Mouse (Mus musculus) MEL (cell line): ENCODE results near the gene 2410004B18Rik. TPM values are rescaled to one million over a fixed set of nuclear protein-coding genes. Genes with fewer than 3 reads are reported as not detected.
A peak's percentile ranks its signal among the peaks of the same experiment; 100 is the strongest.

Experiments used
- DNase-seq: peaks from one replicate; pipeline ENCODE4 v3.0.0; 2011; ENCODE audit warnings: low read depth, low spot score
- H3K27ac ChIP-seq: 2 replicates; pipeline ENCODE4 v1.5.1; 2012; ENCODE audit warnings: low read depth, mild to moderate bottlenecking, control low read depth, low read length, moderate library complexity; ENCODE audit not compliant: control insufficient read depth
- H3K27me3 ChIP-seq, 2 experiments: fragments of 150-350 bp in 1 of 2; sonication (generic) in 1 of 2; 2 replicates each; pipeline ENCODE4 v1.6.1; 2012; ENCODE audit warnings: low read length in 2 of 2, mild to moderate bottlenecking in 2 of 2, improper control_type of control experiment in 1 of 2, moderate library complexity in 1 of 2; ENCODE audit not compliant: insufficient read depth in 2 of 2, control insufficient read depth in 1 of 2
- H3K36me3 ChIP-seq, 2 experiments: 2 replicates each; pipeline ENCODE4 v1.6.1; 2012 to 2014; ENCODE audit warnings: low read length in 2 of 2, improper control_type of control experiment in 1 of 2, inconsistent platforms in 1 of 2, mild to moderate bottlenecking in 1 of 2; ENCODE audit not compliant: insufficient read depth in 2 of 2, control insufficient read depth in 1 of 2
- H3K4me1 ChIP-seq, 2 experiments: fragments of 150-350 bp in 1 of 2; sonication (generic) in 1 of 2; 2 replicates each; pipeline ENCODE4 v1.6.1; 2012; ENCODE audit warnings: low read length in 2 of 2, improper control_type of control experiment in 1 of 2, mild to moderate bottlenecking in 1 of 2; ENCODE audit not compliant: insufficient read depth in 2 of 2, control insufficient read depth in 1 of 2
- H3K4me3 ChIP-seq, 2 experiments: fragments of 150-350 bp in 1 of 2; sonication (generic) in 1 of 2; 2 replicates each; pipeline ENCODE4 v1.5.1; 2012; ENCODE audit warnings: low read depth in 2 of 2, low read length in 2 of 2, mild to moderate bottlenecking in 2 of 2, moderate library complexity in 2 of 2, control low read depth in 1 of 2, improper control_type of control experiment in 1 of 2; ENCODE audit not compliant: control insufficient read depth in 1 of 2, insufficient read depth in 1 of 2
- H3K79me2 ChIP-seq: 2 replicates; pipeline ENCODE4 v1.6.1; 2012; ENCODE audit warnings: mild to moderate bottlenecking, low read length, moderate library complexity; ENCODE audit not compliant: control insufficient read depth, poor library complexity, insufficient read depth
- H3K9ac ChIP-seq: 2 replicates; pipeline ENCODE4 v1.6.1; 2012; ENCODE audit warnings: low read depth, mild to moderate bottlenecking, control low read depth, low read length, moderate library complexity; ENCODE audit not compliant: control insufficient read depth, poor library complexity, severe bottlenecking
- H3K9me3 ChIP-seq: fragments of 150-350 bp; sonication (generic); replicated peaks from 2 replicates; pipeline ENCODE4 v1.6.1; 2012; ENCODE audit warnings: mild to moderate bottlenecking, low read length, improper control_type of control experiment, moderate library complexity; ENCODE audit not compliant: insufficient read depth
- BHLHE40 ChIP-seq: IDR thresholded peaks from 2 replicates; pipeline ENCODE4 v1.6.1; 2012; ENCODE audit warnings: low read depth, mild to moderate bottlenecking, inconsistent platforms, low read length, improper control_type of control experiment, borderline replicate concordance
- CHD1 ChIP-seq: IDR thresholded peaks from 2 replicates; pipeline ENCODE4 v1.6.1; 2012; ENCODE audit warnings: low read depth, mild to moderate bottlenecking, inconsistent platforms, low read length, improper control_type of control experiment
- CHD2 ChIP-seq: IDR thresholded peaks from 2 replicates; pipeline ENCODE4 v1.6.1; 2011; ENCODE audit warnings: low read length, improper control_type of control experiment
- CTCF ChIP-seq, 3 experiments: IDR thresholded peaks in 2 of 3; conservative IDR thresholded peaks in 1 of 3; 2 replicates each; pipeline ENCODE4 v1.5.1; 2011 to 2012; ENCODE audit warnings: low read length in 3 of 3, low read depth in 2 of 3, mild to moderate bottlenecking in 2 of 3, improper control_type of control experiment in 1 of 3, inconsistent platforms in 1 of 3, mixed read lengths in 1 of 3, moderate library complexity in 1 of 3; ENCODE audit not compliant: control insufficient read depth in 1 of 3, insufficient read depth in 1 of 3, poor library complexity in 1 of 3, severe bottlenecking in 1 of 3
- E2F4 ChIP-seq: IDR thresholded peaks from 2 replicates; pipeline ENCODE4 v1.6.1; 2011; ENCODE audit warnings: low read depth, low read length, improper control_type of control experiment, borderline replicate concordance
- ELF1 ChIP-seq: IDR thresholded peaks from 2 replicates; pipeline ENCODE4 v1.6.1; 2014; ENCODE audit warnings: low read depth, mild to moderate bottlenecking, inconsistent platforms, low read length, improper control_type of control experiment, moderate library complexity
- EP300 ChIP-seq, 2 experiments: IDR thresholded peaks; 2 replicates each; pipeline ENCODE4 v1.6.1; 2011; ENCODE audit warnings: improper control_type of control experiment in 2 of 2, low read length in 2 of 2, low read depth in 1 of 2, mild to moderate bottlenecking in 1 of 2
- ETS1 ChIP-seq: IDR thresholded peaks from 2 replicates; pipeline ENCODE4 v1.6.1; 2012; ENCODE audit warnings: low read depth, mild to moderate bottlenecking, inconsistent platforms, low read length, improper control_type of control experiment, moderate library complexity
- GABPA ChIP-seq: IDR thresholded peaks from 2 replicates; pipeline ENCODE4 v1.6.1; 2012; ENCODE audit warnings: low read depth, mild to moderate bottlenecking, inconsistent platforms, low read length, improper control_type of control experiment, moderate library complexity
- GATA1 ChIP-seq: IDR thresholded peaks from 2 replicates; pipeline ENCODE4 v1.6.1; 2011; ENCODE audit warnings: low read depth, low read length, improper control_type of control experiment
- JUND ChIP-seq: IDR thresholded peaks from 2 replicates; pipeline ENCODE4 v1.6.1; 2011; ENCODE audit warnings: low read depth, mild to moderate bottlenecking, improper control_type of control experiment, low read length
- KAT2A ChIP-seq: conservative IDR thresholded peaks from 2 replicates; pipeline ENCODE4 v1.6.1; 2012; ENCODE audit warnings: low read depth, low read length, improper control_type of control experiment, inconsistent platforms
- MAFK ChIP-seq: IDR thresholded peaks from 2 replicates; pipeline ENCODE4 v1.6.1; 2011; ENCODE audit warnings: low read depth, mild to moderate bottlenecking, low read length, improper control_type of control experiment, borderline replicate concordance
- MAX ChIP-seq: IDR thresholded peaks from 2 replicates; pipeline ENCODE4 v1.6.1; 2011; ENCODE audit warnings: low read length, improper control_type of control experiment
- MAZ ChIP-seq: IDR thresholded peaks from 2 replicates; pipeline ENCODE4 v1.6.1; 2012; ENCODE audit warnings: low read depth, mild to moderate bottlenecking, inconsistent platforms, low read length, improper control_type of control experiment
- MEF2A ChIP-seq: IDR thresholded peaks from 2 replicates; pipeline ENCODE4 v1.6.1; 2014; ENCODE audit warnings: low read depth, mild to moderate bottlenecking, inconsistent platforms, low read length, improper control_type of control experiment; ENCODE audit not compliant: poor library complexity, insufficient replicate concordance, severe bottlenecking; ENCODE audit errors: extremely low read depth
- MXI1 ChIP-seq: IDR thresholded peaks from 2 replicates; pipeline ENCODE4 v1.6.1; 2011; ENCODE audit warnings: mild to moderate bottlenecking, low read depth, low read length, improper control_type of control experiment
- MYB ChIP-seq: IDR thresholded peaks from 2 replicates; pipeline ENCODE4 v1.6.1; 2011; ENCODE audit warnings: mild to moderate bottlenecking, low read depth, low read length, improper control_type of control experiment
- MYC ChIP-seq: IDR thresholded peaks from 2 replicates; pipeline ENCODE4 v1.6.1; 2011; ENCODE audit warnings: low read depth, mild to moderate bottlenecking, low read length, improper control_type of control experiment, moderate library complexity
- NRF1 ChIP-seq: IDR thresholded peaks from 2 replicates; pipeline ENCODE4 v1.6.1; 2014; ENCODE audit warnings: low read depth, mild to moderate bottlenecking, inconsistent platforms, low read length, improper control_type of control experiment, moderate library complexity; ENCODE audit not compliant: poor library complexity, insufficient read depth, severe bottlenecking
- POLR2A ChIP-seq, 2 experiments: IDR thresholded peaks; 2 replicates each; pipeline ENCODE4 v1.6.1; 2011 to 2012; ENCODE audit warnings: low read length in 2 of 2, mild to moderate bottlenecking in 2 of 2, control low read depth in 1 of 2, improper control_type of control experiment in 1 of 2, low read depth in 1 of 2, moderate library complexity in 1 of 2; ENCODE audit not compliant: control insufficient read depth in 1 of 2, insufficient read depth in 1 of 2, poor library complexity in 1 of 2
- POLR2AphosphoS2 ChIP-seq: IDR thresholded peaks from 2 replicates; pipeline ENCODE4 v1.6.1; 2011; ENCODE audit warnings: low read length, improper control_type of control experiment
- POLR2AphosphoS5 ChIP-seq: IDR thresholded peaks from 2 replicates; pipeline ENCODE4 v1.6.1; 2012; ENCODE audit warnings: low read depth, borderline replicate concordance, mild to moderate bottlenecking, inconsistent platforms, low read length, moderate library complexity, mixed read lengths
- RAD21 ChIP-seq: IDR thresholded peaks from 2 replicates; pipeline ENCODE4 v1.6.1; 2011; ENCODE audit warnings: mild to moderate bottlenecking, low read depth, low read length, improper control_type of control experiment
- RCOR1 ChIP-seq: IDR thresholded peaks from 2 replicates; pipeline ENCODE4 v1.6.1; 2012; ENCODE audit warnings: low read depth, mild to moderate bottlenecking, inconsistent platforms, low read length, improper control_type of control experiment
- SMC3 ChIP-seq: IDR thresholded peaks from 2 replicates; pipeline ENCODE4 v1.6.1; 2011; ENCODE audit warnings: low read depth, low read length, improper control_type of control experiment
- TAL1 ChIP-seq: IDR thresholded peaks from 2 replicates; pipeline ENCODE4 v1.6.1; 2012; ENCODE audit warnings: mild to moderate bottlenecking, inconsistent platforms, low read length, moderate library complexity, mixed read lengths
- TBP ChIP-seq: IDR thresholded peaks from 2 replicates; pipeline ENCODE4 v1.8.0; 2011; ENCODE audit warnings: low read depth, low read length, improper control_type of control experiment
- TCF12 ChIP-seq: IDR thresholded peaks from 2 replicates; pipeline ENCODE4 v1.6.1; 2014; ENCODE audit warnings: low read depth, mild to moderate bottlenecking, inconsistent platforms, low read length, improper control_type of control experiment, moderate library complexity
- UBTF ChIP-seq: IDR thresholded peaks from 2 replicates; pipeline ENCODE4 v1.6.1; 2012; ENCODE audit warnings: low read depth, mild to moderate bottlenecking, inconsistent platforms, low read length, improper control_type of control experiment, moderate library complexity, borderline replicate concordance; ENCODE audit not compliant: insufficient read depth
- USF1 ChIP-seq: IDR thresholded peaks from 2 replicates; pipeline ENCODE4 v1.6.1; 2014; ENCODE audit warnings: low read depth, mild to moderate bottlenecking, inconsistent platforms, low read length, improper control_type of control experiment, moderate library complexity
- USF2 ChIP-seq, 2 experiments: IDR thresholded peaks; 2 replicates each; pipeline ENCODE4 v1.6.1; 2011 to 2012; ENCODE audit warnings: improper control_type of control experiment in 2 of 2, low read length in 2 of 2, borderline replicate concordance in 1 of 2, inconsistent platforms in 1 of 2, low read depth in 1 of 2, mild to moderate bottlenecking in 1 of 2; ENCODE audit not compliant: insufficient read depth in 1 of 2
- ZC3H11A ChIP-seq: IDR thresholded peaks from 2 replicates; pipeline ENCODE4 v1.6.1; 2012; ENCODE audit warnings: low read depth, mild to moderate bottlenecking, inconsistent platforms, low read length, improper control_type of control experiment
- ZKSCAN1 ChIP-seq: IDR thresholded peaks from 2 replicates; pipeline ENCODE4 v1.6.1; 2012; ENCODE audit warnings: low read depth, mild to moderate bottlenecking, inconsistent platforms, low read length, improper control_type of control experiment, moderate library complexity
- ZMIZ1 ChIP-seq: IDR thresholded peaks from 2 replicates; pipeline ENCODE4 v1.6.1; 2012; ENCODE audit warnings: low read depth, mild to moderate bottlenecking, inconsistent platforms, low read length, improper control_type of control experiment, moderate library complexity
- ZNF384 ChIP-seq: IDR thresholded peaks from 2 replicates; pipeline ENCODE4 v1.6.1; 2012; ENCODE audit warnings: low read depth, mild to moderate bottlenecking, inconsistent platforms, low read length, improper control_type of control experiment
- polyA plus RNA-seq, 2 experiments: library from polyadenylated mRNA; stranded (reverse) in 1 of 2; unstranded in 1 of 2; fragments of >175 nt in 1 of 2; fragments of >200 nt in 1 of 2; gene quantifications; 2 replicates each; pipeline versions ENCODE4 v1.2.1 to v1.2.4; 2012; ENCODE audit warnings: low replicate concordance in 2 of 2, low read depth in 1 of 2; ENCODE audit not compliant: insufficient read length in 2 of 2, insufficient read depth in 1 of 2, missing spikeins in 1 of 2
- total RNA-seq: library from RNA; depleted of rRNA; stranded (reverse); fragments of 300-350 nt; gene quantifications from 2 replicates; pipeline ENCODE4 v1.2.3, GENCODE M21; 2012

The 2410004B18Rik gene
- total and polyA plus RNA-seq, 3 experiments: 32.3 to 42.3 TPM; not detected in 1

- Histone ChIP-seq H3K36me3 (peaks cover 2 to 21% of the 10 kb centered on the region in 2 experiments; a peak in 3 of 4 replicates), H3K27me3 (no peaks in the 10 kb centered on the region), H3K4me1 (peaks cover 0 to 6% of the 10 kb centered on the region in 2 experiments; a peak in 2 of 4 replicates), H3K9ac (peak overlapping the region; percentile 96), H3K27ac (peak overlapping the region; percentile 74), H3K4me3 (peak overlapping the region; percentile 91 to 98), H3K79me2 (peaks cover 29% of the 10 kb centered on the region), H3K9me3 (no peaks in the 10 kb centered on the region)
- peak; percentile 76 for DNase-seq
- TF ChIP-seq CHD1: no peak
- TF ChIP-seq EP300 (IDR thresholded peaks at IDR 0.05; ENCODE audit: low read depth in 1 of 2, low read length in 2 of 2): no peak
- no peak for TF ChIP-seq SMC3
- no peak for TF ChIP-seq TAL1
- no peak for TF ChIP-seq POLR2AphosphoS2
- TF ChIP-seq ZKSCAN1: no peak
- TF ChIP-seq MAZ: no peak
- no peak for TF ChIP-seq POLR2AphosphoS5
- TF ChIP-seq TCF12: no peak
- TF ChIP-seq ZMIZ1: no peak
- TF ChIP-seq BHLHE40: no peak
- TF ChIP-seq MAFK: no peak
- no peak for TF ChIP-seq KAT2A
- no peak for TF ChIP-seq GABPA
- peak; percentile 88 for TF ChIP-seq ZNF384
- TF ChIP-seq RCOR1: no peak
- TF ChIP-seq USF1: no peak
- 0 out of 4 replicates have a peak, but pooled peaks of 1 of the 2 experiments have one; percentile 12 for TF ChIP-seq POLR2A (IDR thresholded peaks at IDR 0.05; ENCODE audit: control insufficient read depth in 1 of 2, insufficient read depth in 1 of 2, low read depth in 1 of 2, low read length in 2 of 2, poor library complexity in 1 of 2)
- no peak for TF ChIP-seq CHD2
- TF ChIP-seq MYC: no peak
- no peak for TF ChIP-seq GATA1
- TF ChIP-seq ETS1: peak; percentile 67
- no peak for TF ChIP-seq UBTF
- TF ChIP-seq TBP: 0 out of 2 replicates have a peak, but pooled peaks have one; percentile 40
- no peak for TF ChIP-seq RAD21
- TF ChIP-seq ZC3H11A: no peak
- no peak for TF ChIP-seq MEF2A
- TF ChIP-seq MXI1: peak; percentile 60
- no peak for TF ChIP-seq USF2 (IDR thresholded peaks at IDR 0.05; ENCODE audit: borderline replicate concordance in 1 of 2, insufficient read depth in 1 of 2, low read depth in 1 of 2, low read length in 2 of 2)
- TF ChIP-seq MYB: no peak
- no peak for TF ChIP-seq CTCF (IDR thresholded peaks at IDR 0.05 in 2 of 3, conservative IDR thresholded peaks at IDR 0.05 in 1 of 3; ENCODE audit: control insufficient read depth in 1 of 3, insufficient read depth in 1 of 3, low read depth in 2 of 3, low read length in 3 of 3, poor library complexity in 1 of 3, severe bottlenecking in 1 of 3)
- TF ChIP-seq MAX: 0 out of 2 replicates have a peak, but pooled peaks have one; percentile 14
- no peak for TF ChIP-seq NRF1
- no peak for TF ChIP-seq ELF1
- no peak for TF ChIP-seq JUND
- no peak for TF ChIP-seq E2F4
Observed at GRCm38 (mm10) chr3:145924649-145925337, 13.0 kb upstream of the 2410004B18Rik start.
